Mouse (Mus musculus): ENCODE data around the gene Plekhm3.

The Plekhm3 gene

DNA sequence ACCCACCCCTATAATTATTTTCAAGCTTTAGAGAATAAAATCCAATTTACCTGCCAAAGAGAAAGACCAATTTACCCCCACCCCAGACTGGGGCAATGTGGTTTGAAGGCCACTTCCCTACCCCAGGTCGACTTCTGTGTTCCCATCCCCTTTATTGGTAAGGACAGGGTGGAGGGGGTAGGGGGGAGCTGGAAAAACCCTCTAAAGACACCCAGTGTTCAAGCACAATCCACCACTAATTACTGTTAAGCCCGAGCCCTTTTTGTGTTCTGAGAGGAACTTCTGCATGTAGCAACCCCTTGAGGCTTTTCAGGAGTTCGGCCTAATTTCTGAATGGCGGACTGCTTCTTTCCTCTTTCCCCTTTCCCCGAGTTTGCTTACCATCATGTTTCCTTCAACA is 177.2 kb downstream of the Plekhm3 start:
- DNase-seq (ENCODE audit: low read depth, low spot score) = no peak

DNA sequence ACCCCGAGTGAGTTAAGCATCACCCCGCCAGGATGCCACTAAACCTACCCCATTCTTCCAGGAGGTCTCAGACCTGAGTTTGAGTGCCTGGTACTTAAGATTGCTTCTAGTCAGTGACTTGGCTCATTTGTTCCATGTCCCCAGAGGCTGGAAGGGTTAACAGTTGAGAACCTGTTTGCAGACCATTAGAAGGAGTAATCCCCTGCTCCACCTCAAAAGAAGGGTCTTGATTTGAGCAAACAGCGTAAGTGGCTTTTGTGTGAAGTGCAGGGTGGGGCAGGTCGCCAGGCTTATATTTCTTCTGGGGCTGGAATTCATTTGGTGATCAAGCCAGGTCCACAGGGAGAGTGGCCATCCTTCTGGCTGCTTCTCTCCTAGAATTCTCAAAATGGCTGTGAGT is 183.3 kb downstream of the Plekhm3 start:
- DNase-seq (ENCODE audit: low read depth, low spot score) = no peak

DNA sequence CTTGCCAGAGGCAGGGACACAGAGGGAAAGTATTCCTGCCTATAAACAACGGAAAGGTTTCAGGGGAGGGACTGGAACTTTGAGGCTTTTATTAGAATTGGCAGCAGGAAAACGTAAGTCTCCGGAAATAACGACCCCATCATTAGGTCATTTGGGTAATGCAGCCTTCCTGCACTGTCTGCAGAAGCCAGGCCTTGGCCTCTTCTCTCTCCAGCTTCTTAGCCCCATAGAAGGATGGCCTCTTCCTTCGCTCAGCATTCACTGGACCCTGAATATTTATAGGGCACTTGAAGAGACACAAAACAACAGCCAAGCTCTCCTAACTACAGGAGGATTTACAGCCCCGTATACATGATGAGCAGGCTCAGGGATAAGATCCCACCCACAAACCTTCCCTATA is 186.5 kb downstream of the Plekhm3 start:
- no peak for DNase-seq (ENCODE audit: low read depth, low spot score)

DNA sequence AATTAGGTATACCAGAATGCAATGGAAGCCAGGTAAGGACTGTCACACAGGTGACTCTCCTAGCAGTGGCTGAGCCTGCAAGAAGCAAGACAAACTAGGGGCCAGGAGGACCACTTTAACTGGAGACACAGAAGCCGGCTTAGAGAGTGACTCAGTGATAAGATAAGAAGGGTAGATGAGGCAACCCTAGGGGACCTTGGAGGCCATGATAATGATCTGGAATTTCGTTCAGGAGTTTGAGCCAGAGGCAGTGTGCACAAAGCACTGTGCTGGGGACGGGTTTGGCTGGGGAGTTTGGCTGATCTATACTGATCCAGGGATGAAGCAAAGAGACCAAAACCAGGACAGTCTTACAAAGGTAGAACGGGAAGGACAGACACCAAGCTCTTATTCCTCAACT is 195.0 kb downstream of the Plekhm3 start:
- DNase-seq (ENCODE audit: low read depth, low spot score) = no peak

DNA sequence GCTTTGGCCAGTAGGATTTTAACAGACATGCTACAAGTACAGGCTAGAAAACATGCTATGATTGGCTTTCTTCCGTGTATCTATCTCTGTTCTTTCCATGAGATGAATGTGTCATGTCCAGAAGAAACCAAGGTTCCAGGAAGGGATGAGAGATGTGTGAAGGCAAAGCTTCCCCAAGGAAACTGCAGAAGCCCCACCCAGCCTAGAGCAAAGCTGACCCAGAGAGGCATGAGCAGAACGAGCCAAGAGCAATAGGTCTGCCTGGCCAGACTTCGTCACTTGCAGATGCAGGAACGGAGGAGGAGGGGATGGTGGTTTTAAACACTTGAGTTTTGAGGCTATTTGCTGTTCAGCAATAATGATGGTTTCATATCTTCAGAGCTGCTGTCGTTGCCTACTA is 198.9 kb downstream of the Plekhm3 start:
- no peak for DNase-seq (ENCODE audit: low read depth, low spot score)

DNA sequence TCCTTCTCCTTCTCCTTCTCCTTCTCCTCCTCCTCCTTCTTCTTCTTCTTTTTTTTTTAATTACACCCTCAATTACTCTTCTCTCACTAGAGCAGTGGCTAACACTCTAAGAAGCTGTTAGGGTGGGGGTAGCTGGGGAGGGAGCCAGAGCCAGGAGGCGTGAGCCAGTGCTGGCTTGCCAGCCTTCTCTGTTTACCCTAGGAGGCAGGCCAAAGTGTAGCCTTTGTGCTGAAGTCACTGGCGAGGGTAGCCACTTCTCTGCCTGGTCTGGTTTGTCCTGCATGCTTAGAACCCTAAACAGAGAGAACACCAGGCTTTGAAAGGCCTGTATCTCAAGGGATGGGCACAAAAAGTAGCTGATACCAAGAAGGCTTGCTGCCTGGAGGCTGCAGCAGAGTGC is 199.4 kb downstream of the Plekhm3 start:
- DNase-seq (ENCODE audit: low read depth, low spot score) = no peak

DNA sequence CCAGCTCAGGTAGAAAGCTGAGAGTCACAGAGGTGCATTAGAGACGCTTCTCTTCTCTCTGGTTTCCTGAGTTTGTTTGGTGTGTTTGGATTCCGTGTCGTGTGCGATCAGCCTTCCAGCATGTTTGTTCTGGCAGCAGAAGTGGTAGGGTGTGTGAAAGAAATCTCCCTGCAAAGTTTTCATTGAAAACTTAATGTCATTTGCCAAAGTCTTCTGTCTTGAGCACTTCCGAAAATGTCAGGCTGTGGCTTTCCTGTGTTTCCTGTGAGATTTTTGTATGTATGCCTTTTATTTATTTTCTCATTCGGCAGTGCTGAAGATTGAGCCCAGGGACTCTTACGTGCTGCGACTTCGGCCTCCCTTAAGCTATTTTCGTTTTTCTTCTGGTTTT is 200.0 kb downstream of the Plekhm3 start:
- no peak for DNase-seq (ENCODE audit: low read depth, low spot score)

DNA sequence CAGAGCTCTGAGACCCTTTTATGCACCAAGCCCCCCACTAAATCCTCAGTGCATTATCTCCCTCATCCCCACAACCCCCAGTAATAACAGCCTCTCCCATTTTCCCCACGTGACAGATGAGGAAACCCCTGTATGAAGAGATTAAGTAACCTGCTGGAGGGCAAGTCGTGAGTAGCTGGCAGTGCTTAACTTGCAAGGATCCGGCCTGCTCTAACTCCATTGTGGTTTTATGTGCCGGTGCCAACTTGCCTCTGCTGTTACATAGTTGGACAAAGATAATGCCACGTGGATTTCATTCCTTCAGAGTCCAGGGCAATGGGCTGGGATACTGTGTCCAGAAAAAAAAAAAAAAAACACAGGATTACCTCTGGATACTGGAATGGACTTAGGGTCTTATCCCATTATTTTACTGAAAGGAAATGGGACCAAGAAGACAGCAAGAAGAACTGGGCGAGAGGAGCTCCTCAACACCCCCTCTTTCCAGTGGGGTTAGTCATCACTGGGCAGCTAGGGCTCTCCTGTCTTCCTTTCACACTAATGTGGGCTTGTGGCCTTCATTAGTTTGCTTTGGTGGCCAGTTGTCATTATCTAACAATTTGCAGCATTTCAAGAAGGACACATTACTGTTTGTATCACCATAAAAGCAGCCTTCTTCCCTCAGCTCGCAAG is 200.5 kb downstream of the Plekhm3 start:
- no peak for DNase-seq (ENCODE audit: low read depth, low spot score)

DNA sequence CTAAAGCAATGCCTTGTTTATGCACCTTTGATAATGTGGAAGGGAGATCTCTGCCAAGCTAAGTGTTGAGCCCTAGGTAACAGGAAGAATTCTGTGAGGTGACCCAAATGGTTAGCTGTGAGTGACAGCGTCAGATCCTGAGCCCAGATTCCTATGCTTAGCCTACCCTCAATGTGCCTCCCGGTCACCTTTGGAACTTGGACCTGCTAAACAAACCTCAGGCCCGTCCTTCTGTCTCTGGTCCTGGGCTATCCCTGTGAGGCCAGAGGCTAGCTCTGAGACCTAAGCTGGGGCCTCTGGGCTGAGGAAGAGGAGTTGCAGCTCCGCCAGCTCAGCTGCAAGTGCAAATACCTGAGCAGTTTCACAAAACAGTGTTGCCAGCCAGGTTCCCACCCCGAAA is 202.0 kb downstream of the Plekhm3 start:
- DNase-seq (ENCODE audit: low read depth, low spot score) = no peak

DNA sequence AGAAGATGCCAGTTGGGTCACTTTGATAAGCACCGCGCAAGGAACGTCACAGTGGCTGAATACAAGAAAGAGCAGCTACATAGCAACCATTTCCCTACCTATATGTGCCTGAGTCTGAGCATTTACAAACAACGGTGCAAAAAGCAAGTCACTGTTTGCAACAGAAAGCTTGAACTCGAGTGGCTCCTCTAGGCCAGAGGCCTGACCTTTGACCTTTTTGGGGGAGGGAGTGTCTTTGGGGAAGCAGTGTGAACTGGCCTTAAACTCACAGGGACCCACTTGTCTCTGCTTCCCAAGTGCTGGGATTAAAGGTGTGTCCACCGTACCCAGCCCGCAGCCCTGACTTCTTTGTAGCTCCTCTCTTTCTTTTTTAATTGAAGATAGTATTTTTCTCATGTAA is 203.0 kb downstream of the Plekhm3 start:
- DNase-seq (ENCODE audit: low read depth, low spot score) = no peak

DNA sequence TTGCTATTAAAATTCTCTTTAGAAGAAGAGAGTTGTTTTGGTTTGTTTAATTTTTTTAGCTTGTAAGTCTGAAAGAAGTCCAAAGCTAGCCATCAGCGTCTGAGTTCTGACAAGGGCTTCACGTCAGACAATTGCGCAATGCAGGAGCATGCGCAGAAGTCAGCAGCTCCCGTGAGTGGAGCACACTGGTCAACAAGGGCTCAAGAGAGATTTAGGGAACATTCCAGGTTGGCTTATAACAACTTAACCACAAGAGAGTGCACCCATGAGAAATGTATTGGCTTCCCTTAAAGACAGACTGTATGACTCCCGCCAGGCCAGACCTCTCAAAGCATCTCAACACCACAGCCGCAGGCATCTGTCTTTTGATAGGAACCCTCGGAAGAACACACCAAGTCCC is 203.5 kb downstream of the Plekhm3 start:
- DNase-seq (ENCODE audit: low read depth, low spot score) = no peak

DNA sequence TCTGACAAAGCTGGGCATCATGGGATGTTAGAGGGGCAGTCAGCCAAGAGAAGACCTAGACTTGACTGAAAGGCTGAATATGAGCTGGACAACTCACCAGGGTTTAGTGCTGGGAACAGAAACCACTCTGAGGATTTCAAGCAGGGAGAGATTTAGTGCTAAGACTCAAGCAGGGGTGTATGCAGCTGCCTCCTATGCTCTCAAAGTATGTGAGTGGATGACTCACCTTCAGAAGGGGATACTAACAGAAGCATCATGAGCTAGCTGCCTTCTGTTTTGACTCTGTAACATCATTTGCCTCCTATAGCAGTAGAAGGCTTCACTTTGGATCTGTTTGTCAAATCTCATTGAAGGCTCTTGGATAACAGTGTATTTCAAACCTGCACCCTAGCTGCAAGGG is 212.0 kb downstream of the Plekhm3 start:
- peak; percentile 49 for DNase-seq (ENCODE audit: low read depth, low spot score)

DNA sequence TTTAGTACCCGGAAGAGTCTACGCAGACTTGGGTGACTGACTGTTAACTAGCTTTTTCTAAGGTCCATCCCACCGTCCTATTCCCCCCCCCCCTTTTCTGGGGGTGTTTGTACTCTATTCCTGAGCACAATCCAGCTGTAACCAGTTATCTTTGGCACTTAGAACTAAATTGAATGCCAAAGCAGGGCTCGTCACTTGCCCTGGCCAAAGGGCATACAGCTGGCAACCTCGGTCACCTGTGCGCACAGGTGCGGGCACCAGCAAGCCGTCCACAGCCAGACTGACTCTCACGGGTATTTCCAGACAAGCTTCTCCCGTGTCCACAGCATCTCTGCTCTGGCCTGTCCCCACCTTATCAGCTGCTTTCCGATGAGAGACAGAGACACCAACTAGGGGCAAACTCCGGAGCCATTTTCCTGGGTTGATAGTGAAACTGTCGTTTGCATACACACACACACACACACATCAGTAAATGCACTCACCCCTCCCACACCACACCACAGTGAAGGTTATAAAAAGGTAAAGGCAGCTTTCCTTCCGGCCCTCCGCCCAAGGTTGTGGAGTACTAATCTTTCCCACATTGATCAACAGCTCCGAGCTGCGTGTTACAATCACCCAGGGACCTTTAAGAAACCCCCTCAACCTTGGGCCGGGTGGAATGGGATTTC is 213.7 kb downstream of the Plekhm3 start:
- no peak for DNase-seq (ENCODE audit: low read depth, low spot score)

DNA sequence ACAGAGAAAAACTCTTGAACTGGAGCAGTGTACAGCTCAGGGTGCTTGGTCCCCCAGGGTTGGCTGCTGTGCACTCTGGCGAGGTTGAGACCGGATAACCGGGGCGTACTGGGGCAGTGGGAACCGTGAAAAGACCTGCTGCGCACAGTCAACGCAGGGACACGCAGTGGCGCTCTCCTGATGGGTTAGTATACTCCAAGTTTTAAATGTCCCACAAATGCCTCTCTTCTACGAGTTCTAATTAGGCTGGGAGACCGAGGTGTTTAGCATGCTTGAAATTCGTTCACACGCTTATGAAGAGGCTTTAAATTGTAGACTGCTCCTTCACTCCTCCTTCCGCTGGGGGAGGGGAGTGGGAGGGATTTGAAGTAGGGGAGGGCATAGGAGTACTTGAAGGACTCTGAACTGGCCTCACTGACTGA is 218.0 kb downstream of the Plekhm3 start:
- no peak for DNase-seq (ENCODE audit: low read depth, low spot score)

DNA sequence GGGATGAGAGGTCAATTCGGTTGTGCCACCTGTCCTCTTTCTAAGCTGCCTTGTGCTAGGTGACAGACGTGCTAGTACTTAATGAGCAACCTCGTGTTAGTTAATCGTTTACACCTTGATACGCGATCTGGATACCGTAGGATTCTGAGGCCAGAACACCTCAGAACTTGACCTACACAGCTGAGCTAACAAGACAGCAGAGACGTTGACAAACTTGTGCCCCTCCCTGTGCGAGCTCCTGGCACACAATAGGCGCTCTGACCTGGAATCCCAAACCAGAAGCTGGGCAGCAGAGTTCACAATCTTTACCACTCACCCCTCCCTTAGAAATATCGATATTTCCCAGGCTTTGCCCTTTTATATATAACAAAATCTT is 218.5 kb downstream of the Plekhm3 start:
- DNase-seq (ENCODE audit: low read depth, low spot score) = no peak

DNA sequence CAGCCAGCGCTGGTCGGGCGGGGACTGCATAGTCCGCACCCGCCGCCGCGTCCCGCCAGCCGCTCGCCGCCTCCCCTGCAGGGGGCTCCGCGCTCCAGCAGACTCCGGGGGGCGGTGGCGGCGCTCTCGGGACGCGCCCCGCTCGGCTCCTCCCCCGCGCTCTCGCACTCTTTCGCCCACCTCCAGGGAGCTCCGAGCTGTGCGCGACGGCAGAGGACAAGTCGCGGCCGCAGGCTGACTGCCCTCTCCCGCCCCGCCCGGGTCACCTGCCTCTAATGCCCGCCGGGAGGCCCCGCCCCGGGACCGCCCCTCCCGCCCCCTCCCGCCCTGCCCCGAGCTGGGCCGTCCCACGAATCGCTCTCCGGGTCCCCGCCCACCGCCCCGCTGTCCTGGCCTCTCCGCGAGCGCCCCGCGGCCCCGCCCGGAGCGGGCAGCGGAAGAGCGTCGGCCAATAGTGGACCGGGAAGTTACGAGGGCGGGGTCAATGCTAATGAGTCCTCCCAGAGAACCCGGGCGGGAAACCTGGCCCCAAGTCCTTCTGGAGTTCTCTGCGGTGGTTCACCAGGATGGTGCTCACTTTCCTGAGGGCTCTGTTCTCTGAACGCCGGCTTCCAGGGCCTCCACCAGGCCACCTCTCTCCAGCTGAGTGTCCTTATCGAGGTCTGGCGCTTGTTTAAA is 219.0 kb downstream of the Plekhm3 start, which contains the start of gene Fzd5:
Gene Fzd5 (minus strand): TSS at position 250 of the 678 bp plus-strand sequence.
- peak; percentile 93 for DNase-seq (ENCODE audit: low read depth, low spot score)

DNA sequence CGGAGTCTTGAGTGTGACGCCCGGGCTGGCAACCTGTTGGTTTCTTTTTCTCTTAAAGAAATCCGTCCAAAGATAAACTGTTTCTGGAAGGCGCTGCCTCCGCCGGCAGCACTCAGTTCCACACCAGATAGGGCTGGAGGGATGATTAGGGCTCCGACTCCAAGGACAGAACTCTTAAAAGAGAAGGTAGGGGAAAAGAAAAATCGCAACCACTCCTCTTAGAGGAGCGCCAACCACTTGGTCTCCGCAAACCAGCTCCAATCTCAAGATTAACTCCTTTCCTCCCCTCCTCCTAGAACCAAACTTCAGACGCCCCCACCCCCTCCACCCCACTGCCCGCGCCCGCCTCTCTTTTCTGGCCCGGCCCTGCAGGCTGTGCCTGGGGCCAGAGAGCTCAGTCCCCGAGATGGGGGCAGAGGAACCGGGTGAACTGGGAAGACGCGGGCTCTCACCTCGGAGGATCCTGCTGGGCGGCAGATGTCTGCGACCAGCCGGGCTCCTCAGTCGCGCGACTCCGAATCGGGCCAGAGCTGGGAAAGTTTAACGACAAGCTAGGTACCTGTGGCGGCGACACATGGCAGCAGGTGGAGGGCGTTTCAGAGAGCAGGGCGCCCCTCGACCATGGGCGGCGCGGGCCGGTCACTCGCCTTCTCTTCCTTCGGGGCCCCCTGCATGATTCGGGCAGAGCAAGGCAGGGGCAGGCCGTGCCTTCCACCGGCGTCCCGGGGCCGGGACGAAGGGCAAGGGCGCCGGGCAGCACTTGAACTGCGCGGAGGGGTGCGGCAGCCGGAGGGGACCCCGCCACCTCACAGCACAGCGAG is 219.7 kb downstream of the Plekhm3 start:
- DNase-seq (ENCODE audit: low read depth, low spot score) = no peak

Measured in brain, adult 2 months (tissue).